Mouse (Mus musculus): ENCODE measurements around the gene Dtnbp1.

The Dtnbp1 gene

DNA sequence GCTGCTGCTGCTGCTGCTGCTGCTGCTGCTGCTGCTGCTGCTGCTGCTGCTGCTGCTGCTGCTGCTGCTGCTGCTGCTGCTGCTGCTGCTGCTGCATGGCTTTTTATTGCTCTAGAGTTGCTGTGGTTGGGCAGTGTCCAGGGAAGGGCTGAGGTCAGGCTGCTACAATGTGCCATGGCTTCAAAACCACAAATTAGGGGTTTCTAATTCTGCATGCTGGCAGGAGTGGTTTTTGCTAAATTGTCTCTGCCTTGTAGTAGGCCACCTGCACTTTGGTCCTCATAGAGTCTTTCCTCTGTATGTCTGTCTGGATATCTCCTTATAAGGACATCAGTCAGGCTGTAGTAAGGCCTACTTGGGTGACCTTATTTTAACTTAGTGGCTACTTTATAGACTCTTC lies 98.5 kb downstream of the Dtnbp1 start:
- no peak for DNase-seq

DNA sequence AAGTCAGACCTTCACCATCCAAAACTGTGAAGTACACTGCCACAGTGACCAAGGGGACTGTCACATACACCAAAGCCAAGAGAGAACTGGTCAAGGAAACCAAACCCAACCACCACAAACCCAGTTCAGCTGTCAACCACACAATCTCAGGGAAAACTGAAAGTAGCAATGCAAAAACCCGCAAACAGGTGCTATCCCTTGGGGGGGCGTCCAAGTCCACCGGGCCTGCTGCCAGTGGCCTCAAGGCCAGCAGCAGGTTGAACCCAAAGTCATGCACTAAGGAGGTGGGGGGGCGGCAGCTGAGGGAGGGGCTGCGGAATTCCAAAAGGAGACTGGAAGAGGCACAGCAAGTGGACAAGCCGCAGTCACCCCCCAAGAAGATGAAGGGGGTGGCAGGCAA lies 99.6 kb downstream of the Dtnbp1 start:
- DNase-seq = no peak

DNA sequence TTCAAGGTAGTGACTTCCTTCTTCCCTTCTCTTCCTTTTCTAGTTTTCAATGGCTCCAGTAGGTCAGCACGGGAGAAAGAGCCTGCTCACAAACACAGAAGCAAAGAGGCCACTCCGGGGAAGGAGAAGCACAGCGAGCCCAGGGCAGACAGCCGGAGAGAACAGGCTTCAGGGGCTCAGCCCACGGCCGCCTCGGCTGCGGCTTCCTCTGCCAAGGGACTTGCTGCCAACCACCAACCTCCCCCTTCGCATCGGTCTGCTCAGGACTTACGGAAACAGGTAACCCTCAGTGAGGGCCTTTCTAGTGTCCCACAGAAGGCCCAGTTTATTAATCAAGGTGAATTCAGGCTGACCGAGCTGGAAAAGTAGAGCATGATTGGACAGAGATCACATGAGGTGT lies 105.7 kb downstream of the Dtnbp1 start:
- no peak for DNase-seq

DNA sequence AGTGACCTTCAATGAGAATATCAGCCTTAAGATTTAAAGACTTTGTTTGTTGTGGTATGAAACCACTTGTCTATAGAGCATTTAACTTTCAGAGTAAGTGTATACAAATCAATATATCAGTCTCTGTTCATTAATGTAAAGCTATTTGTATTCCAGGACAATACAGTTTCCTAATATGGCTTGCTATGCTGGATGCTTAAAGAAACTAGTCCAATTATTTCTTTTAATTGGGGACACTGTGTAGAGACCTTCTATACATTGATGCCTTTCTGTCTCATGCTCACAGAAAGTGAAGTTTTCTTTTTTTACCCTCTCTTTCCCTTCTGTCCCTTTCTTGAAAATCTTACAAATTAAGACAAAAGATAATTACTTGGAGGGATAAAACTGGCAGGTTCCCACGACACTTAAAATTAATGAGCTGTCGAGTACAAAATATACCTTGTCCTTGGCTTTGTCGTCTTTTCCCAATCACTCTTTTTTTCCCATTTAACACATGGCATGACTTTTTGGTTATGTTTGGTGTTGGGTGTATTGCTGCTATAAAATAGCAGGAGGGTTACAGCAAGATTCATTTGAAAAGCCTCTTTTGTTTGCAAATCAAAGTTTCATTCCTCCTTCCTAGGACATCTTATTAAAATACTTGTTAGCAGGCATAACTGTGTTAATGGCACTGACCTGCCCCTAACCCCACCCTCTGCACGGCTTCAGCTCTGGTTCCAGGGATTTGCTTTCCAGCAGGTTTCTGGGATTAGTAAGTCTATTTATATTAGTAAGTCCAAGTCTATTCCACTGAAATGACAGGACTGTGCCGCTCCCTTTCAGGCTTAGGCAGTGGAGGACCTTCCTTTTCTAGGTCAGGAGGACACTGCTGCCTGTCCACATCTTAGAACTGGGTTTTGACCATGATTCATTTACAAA lies 109.9 kb downstream of the Dtnbp1 start:
- DNase-seq = no peak

DNA sequence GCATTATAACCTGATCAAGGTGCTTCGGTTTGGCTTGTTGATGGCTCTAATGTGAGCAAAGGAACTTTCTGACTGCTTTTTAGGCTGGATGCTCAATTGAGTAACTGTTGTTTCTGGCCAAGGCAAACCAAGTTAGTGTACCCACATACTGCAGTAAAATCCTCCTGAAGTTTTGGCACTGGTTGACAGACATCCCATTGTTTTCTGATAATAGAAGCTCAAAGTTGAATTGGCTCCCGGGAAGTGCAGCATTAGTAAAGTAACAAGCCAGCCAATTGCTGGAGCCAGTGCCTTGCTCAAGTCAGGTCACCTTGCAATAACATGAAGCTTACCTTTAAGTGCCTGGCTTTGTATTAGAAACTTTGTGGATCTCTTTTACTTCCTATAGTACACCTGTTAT lies 111.3 kb downstream of the Dtnbp1 start:
- DNase-seq = no peak

DNA sequence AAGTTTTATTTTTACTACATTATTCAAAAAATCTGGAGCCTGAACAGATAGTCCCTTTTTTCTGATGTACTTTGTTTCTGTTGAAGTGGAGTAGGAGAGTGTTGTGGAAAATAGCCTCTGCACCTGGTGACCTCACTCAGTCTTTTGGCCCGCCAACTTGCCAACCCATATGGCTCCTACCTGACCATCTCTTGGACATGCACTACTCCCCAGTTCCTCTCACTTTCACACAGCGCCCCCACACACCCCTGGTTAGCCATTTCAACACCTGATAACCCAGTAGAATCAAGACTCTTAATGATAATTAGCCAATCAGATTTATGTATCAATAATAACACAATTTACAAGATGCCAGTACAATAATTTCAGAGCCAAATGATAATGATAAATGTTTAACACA lies 115.7 kb downstream of the Dtnbp1 start:
- no peak for DNase-seq

DNA sequence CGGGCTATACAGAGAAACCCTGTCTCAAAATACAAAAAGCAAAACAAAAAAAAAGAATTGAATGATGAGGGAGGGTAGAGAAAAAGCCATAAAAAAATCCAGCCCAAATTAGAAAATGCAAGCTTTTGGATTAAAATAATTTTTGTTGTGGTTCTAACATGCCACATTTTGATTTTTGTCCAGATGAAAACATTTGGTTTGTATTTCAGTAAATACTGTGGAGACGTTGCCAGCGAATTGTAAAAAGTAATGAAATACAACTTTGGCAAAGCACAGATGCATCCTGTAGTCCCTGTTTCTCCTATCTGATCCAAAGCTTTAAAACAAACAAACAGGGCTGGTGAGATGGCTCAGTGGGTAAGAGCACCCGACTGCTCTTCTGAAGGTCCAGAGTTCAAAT lies 120.9 kb downstream of the Dtnbp1 start:
- DNase-seq = no peak

DNA sequence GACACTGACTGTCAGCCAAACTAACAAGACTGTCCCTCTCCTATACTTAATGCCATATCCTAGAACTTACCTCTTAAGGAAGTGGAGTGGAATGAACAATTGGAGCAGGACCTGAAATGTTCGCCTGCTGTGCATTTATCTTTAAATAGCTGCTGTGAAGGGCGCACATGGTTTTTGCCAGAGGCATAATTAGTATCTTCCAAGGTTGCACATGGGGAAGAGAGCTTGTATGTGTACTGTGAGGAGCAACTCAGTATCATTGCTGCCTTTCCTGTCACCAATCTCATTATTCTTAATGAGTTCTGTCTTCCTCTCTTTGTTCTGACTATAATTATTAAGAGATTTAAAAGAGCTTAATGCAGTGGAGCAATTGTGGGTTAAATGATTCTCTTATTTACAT lies 125.1 kb downstream of the Dtnbp1 start:
- no peak for DNase-seq
